Mouse (Mus musculus) MEL (cell line): ENCODE results near the gene Npat.
A peak's percentile ranks its signal among the peaks of the same experiment; 100 is the strongest.

Experiments
- CTCF ChIP-seq, 3 experiments: IDR thresholded peaks in 2 of 3; conservative IDR thresholded peaks in 1 of 3; 2 replicates each; pipeline ENCODE4 v1.5.1; 2011 to 2012; ENCODE audit warnings: low read length in 3 of 3, low read depth in 2 of 3, mild to moderate bottlenecking in 2 of 3, improper control_type of control experiment in 1 of 3, inconsistent platforms in 1 of 3, mixed read lengths in 1 of 3, moderate library complexity in 1 of 3; ENCODE audit not compliant: control insufficient read depth in 1 of 3, insufficient read depth in 1 of 3, poor library complexity in 1 of 3, severe bottlenecking in 1 of 3
- ETS1 ChIP-seq: IDR thresholded peaks from 2 replicates; pipeline ENCODE4 v1.6.1; 2012; ENCODE audit warnings: low read depth, mild to moderate bottlenecking, inconsistent platforms, low read length, improper control_type of control experiment, moderate library complexity
- GATA1 ChIP-seq: IDR thresholded peaks from 2 replicates; pipeline ENCODE4 v1.6.1; 2011; ENCODE audit warnings: low read depth, low read length, improper control_type of control experiment
- HCFC1 ChIP-seq: IDR thresholded peaks from 2 replicates; pipeline ENCODE4 v1.6.1; 2012; ENCODE audit warnings: low read depth, mild to moderate bottlenecking, inconsistent platforms, low read length, improper control_type of control experiment, moderate library complexity
- POLR2A ChIP-seq, 2 experiments: IDR thresholded peaks; 2 replicates each; pipeline ENCODE4 v1.6.1; 2011 to 2012; ENCODE audit warnings: low read length in 2 of 2, mild to moderate bottlenecking in 2 of 2, control low read depth in 1 of 2, improper control_type of control experiment in 1 of 2, low read depth in 1 of 2, moderate library complexity in 1 of 2; ENCODE audit not compliant: control insufficient read depth in 1 of 2, insufficient read depth in 1 of 2, poor library complexity in 1 of 2
- POLR2AphosphoS2 ChIP-seq: IDR thresholded peaks from 2 replicates; pipeline ENCODE4 v1.6.1; 2011; ENCODE audit warnings: low read length, improper control_type of control experiment
- POLR2AphosphoS5 ChIP-seq: IDR thresholded peaks from 2 replicates; pipeline ENCODE4 v1.6.1; 2012; ENCODE audit warnings: low read depth, borderline replicate concordance, mild to moderate bottlenecking, inconsistent platforms, low read length, moderate library complexity, mixed read lengths
- TAL1 ChIP-seq: IDR thresholded peaks from 2 replicates; pipeline ENCODE4 v1.6.1; 2012; ENCODE audit warnings: mild to moderate bottlenecking, inconsistent platforms, low read length, moderate library complexity, mixed read lengths
- ZKSCAN1 ChIP-seq: IDR thresholded peaks from 2 replicates; pipeline ENCODE4 v1.6.1; 2012; ENCODE audit warnings: low read depth, mild to moderate bottlenecking, inconsistent platforms, low read length, improper control_type of control experiment, moderate library complexity
- ZNF384 ChIP-seq: IDR thresholded peaks from 2 replicates; pipeline ENCODE4 v1.6.1; 2012; ENCODE audit warnings: low read depth, mild to moderate bottlenecking, inconsistent platforms, low read length, improper control_type of control experiment

- TF ChIP-seq GATA1 (no peak), POLR2A (IDR thresholded peaks at IDR 0.05; ENCODE audit: control insufficient read depth in 1 of 2, insufficient read depth in 1 of 2, low read depth in 1 of 2, low read length in 2 of 2, poor library complexity in 1 of 2) (no peak), POLR2AphosphoS2 (no peak), ZKSCAN1 (no peak), ZNF384 (no peak), TAL1 (no peak), HCFC1 (no peak), POLR2AphosphoS5 (no peak), ETS1 (0 out of 2 replicates have a peak, but pooled peaks have one; percentile 13), CTCF (IDR thresholded peaks at IDR 0.05 in 2 of 3, conservative IDR thresholded peaks at IDR 0.05 in 1 of 3; ENCODE audit: control insufficient read depth in 1 of 3, insufficient read depth in 1 of 3, low read depth in 2 of 3, low read length in 3 of 3, poor library complexity in 1 of 3, severe bottlenecking in 1 of 3) (peak; percentile 68 to 72 (median 71))
Measured at GRCm38 (mm10) chr9:53594764-53595163, 57.9 kb downstream of the Npat start.
